In the genomic region with DNA sequence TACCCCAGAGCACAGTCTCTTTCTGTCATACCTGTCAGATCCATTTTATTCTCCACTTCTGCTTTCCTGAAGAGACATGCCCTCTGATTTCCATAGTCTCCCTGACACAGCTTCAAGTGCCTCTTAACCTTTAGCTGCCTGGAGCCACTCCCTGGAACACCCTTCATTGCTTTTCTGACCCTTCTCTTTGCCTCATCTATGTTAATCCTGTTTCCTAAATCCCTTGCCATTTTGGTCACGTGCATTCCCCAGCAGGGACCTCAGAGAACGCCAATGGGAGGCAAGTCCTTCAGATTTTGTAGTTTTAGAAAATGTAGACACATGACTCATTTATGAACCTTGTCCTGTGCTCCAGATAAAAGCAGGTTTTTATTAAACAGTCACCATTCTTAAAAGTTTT, we compare ENCODE assay signal across 19 mouse cellular contexts.
DNase-seq lines count a peak whose midpoint lies in the region; ATAC-seq and TF ChIP-seq lines count a peak whose summit lies in the region.
"Had no signal": no experiment of that assay in that cellular context is flagged by ENCODE, and none has a peak within 500 bp of the region (broad histone marks: within the 10 kb centered on the region; RNA-seq: fewer than 3 reads in every experiment).

No protein-coding gene starts in this region.

- H3K27ac ChIP-seq in hindbrain, embryonic 13.5 days: peak overlapping the region; percentile 44; the same call in 1 of the 2 replicates
- H3K27ac ChIP-seq in hindbrain, embryonic 14.5 days: no peak overlapping the region
- H3K27ac ChIP-seq in midbrain, embryonic 13.5 days: 0 out of 2 replicates have a peak overlapping the region, but pooled peaks have one; percentile 40
- no peak overlapping the region for H3K27ac ChIP-seq in midbrain, embryonic 16.5 days (ENCODE audit: low read length)
- peak overlapping the region; percentile 48; the same call in 1 of the 2 replicates for H3K27ac ChIP-seq in embryonic fibroblast, embryonic 13.5 days (ENCODE audit: insufficient read depth, low read length)
- H3K27ac ChIP-seq: embryonic facial prominence, embryonic 13.5 days; heart, embryonic 10.5 days; hindbrain, embryonic 10.5 days; limb, embryonic 13.5 days; liver, embryonic 14.5 days had no signal

- H3K4me1 ChIP-seq in hindbrain, embryonic 13.5 days (replicated peaks): peaks cover 36% of the 10 kb centered on the region
- peaks cover 28% of the 10 kb centered on the region for H3K4me1 ChIP-seq in hindbrain, embryonic 14.5 days (replicated peaks; ENCODE audit: control insufficient read depth, insufficient read depth, low read length)
- H3K4me1 ChIP-seq in midbrain, embryonic 13.5 days (replicated peaks): peaks cover 39% of the 10 kb centered on the region
- H3K4me1 ChIP-seq in midbrain, embryonic 16.5 days (ENCODE audit: control insufficient read depth, insufficient read depth, low read length): peaks cover 14% of the 10 kb centered on the region
- H3K4me1 ChIP-seq in embryonic fibroblast, embryonic 13.5 days (ENCODE audit: control insufficient read depth, insufficient read depth, low read length): peaks cover 11% of the 10 kb centered on the region; the same call in 1 of the 2 replicates

- H3K27me3 ChIP-seq in hindbrain, embryonic 13.5 days: no peaks in the 10 kb centered on the region
- no peaks in the 10 kb centered on the region for H3K27me3 ChIP-seq in hindbrain, embryonic 14.5 days (ENCODE audit: control insufficient read depth, insufficient read depth, low read length)
- H3K27me3 ChIP-seq in midbrain, embryonic 13.5 days: no peaks in the 10 kb centered on the region
- H3K27me3 ChIP-seq in midbrain, embryonic 16.5 days (ENCODE audit: control insufficient read depth, insufficient read depth, low read depth, low read length): no peaks in the 10 kb centered on the region
- H3K27me3 ChIP-seq: embryonic facial prominence, embryonic 13.5 days; limb, embryonic 13.5 days had no signal

- peak; percentile 36 for DNase-seq in adrenal gland, postnatal 10 days
- DNase-seq in adrenal gland, adult 18-20 months (ENCODE audit: low spot score in 2 of 2): no peak
- DNase-seq in hindbrain, embryonic 14.5 days (ENCODE audit: low spot score): no peak
- no peak for DNase-seq in retina, postnatal 1 day
- DNase-seq: cerebellum, adult 2 months; cerebellum, postnatal 36 days; embryo, embryonic 11 days; kidney, postnatal 36 days; lung, embryonic 14.5 days; thymus, postnatal 25 days had no signal

- no peaks in the 10 kb centered on the region for H3K9me3 ChIP-seq in hindbrain, embryonic 13.5 days
- no peaks in the 10 kb centered on the region for H3K9me3 ChIP-seq in hindbrain, embryonic 14.5 days (ENCODE audit: control insufficient read depth, low read length)
- no peaks in the 10 kb centered on the region for H3K9me3 ChIP-seq in midbrain, embryonic 13.5 days
- H3K9me3 ChIP-seq in midbrain, embryonic 16.5 days (replicated peaks; ENCODE audit: control insufficient read depth, low read length, poor library complexity, severe bottlenecking): no peaks in the 10 kb centered on the region
- H3K9me3 ChIP-seq: embryonic facial prominence, embryonic 13.5 days; heart, embryonic 10.5 days; hindbrain, embryonic 10.5 days; limb, embryonic 13.5 days had no signal

- no peak for TF ChIP-seq POLR2A in embryonic fibroblast, embryonic 13.5 days (IDR thresholded peaks at IDR 0.05; ENCODE audit: low read depth, low read length)

- no peak overlapping the region for H3K4me3 ChIP-seq in hindbrain, embryonic 13.5 days
- H3K4me3 ChIP-seq in hindbrain, embryonic 14.5 days (replicated peaks; ENCODE audit: low read length): no peak overlapping the region
- no peak overlapping the region for H3K4me3 ChIP-seq in midbrain, embryonic 13.5 days (replicated peaks)
- no peak overlapping the region for H3K4me3 ChIP-seq in midbrain, embryonic 16.5 days (ENCODE audit: low read depth, low read length)
- no peak overlapping the region for H3K4me3 ChIP-seq in embryonic fibroblast, embryonic 13.5 days (ENCODE audit: insufficient read depth, low read length)
- H3K4me3 ChIP-seq: embryonic facial prominence, embryonic 13.5 days; heart, embryonic 10.5 days; hindbrain, embryonic 10.5 days; limb, embryonic 13.5 days had no signal

- ATAC-seq in hindbrain, embryonic 13.5 days (ENCODE audit: low FRiP score): no peak
- ATAC-seq in hindbrain, embryonic 14.5 days (ENCODE audit: low FRiP score): no peak
- no peak for ATAC-seq in midbrain, embryonic 13.5 days
- ATAC-seq in midbrain, embryonic 16.5 days: no peak

- no peak overlapping the region for H3K4me2 ChIP-seq in hindbrain, embryonic 13.5 days
- H3K4me2 ChIP-seq in hindbrain, embryonic 14.5 days (replicated peaks): no peak overlapping the region
- no peak overlapping the region for H3K4me2 ChIP-seq in midbrain, embryonic 13.5 days (replicated peaks)
- H3K4me2 ChIP-seq in midbrain, embryonic 16.5 days (ENCODE audit: low read length): no peak overlapping the region
- H3K4me2 ChIP-seq: embryonic facial prominence, embryonic 13.5 days; limb, embryonic 13.5 days; lung, embryonic 14.5 days had no signal

- H3K36me3 ChIP-seq in hindbrain, embryonic 13.5 days: no peaks in the 10 kb centered on the region
- H3K36me3 ChIP-seq in hindbrain, embryonic 14.5 days (replicated peaks; ENCODE audit: control insufficient read depth, insufficient read depth): no peaks in the 10 kb centered on the region
- no peaks in the 10 kb centered on the region for H3K36me3 ChIP-seq in midbrain, embryonic 13.5 days
- no peaks in the 10 kb centered on the region for H3K36me3 ChIP-seq in midbrain, embryonic 16.5 days (ENCODE audit: control insufficient read depth, insufficient read depth, low read length)

- WGBS in hindbrain, embryonic 13.5 days: 68% methylated on average over 2 of the region's 2 CpGs
- WGBS in hindbrain, embryonic 14.5 days: 48% methylated on average over 2 of the region's 2 CpGs
- 19% methylated on average over 2 of the region's 2 CpGs for WGBS in midbrain, embryonic 13.5 days
- 12% methylated on average over 2 of the region's 2 CpGs for WGBS in midbrain, embryonic 16.5 days

- no peak overlapping the region for H3K9ac ChIP-seq in hindbrain, embryonic 13.5 days
- H3K9ac ChIP-seq in hindbrain, embryonic 14.5 days: no peak overlapping the region
- H3K9ac ChIP-seq in midbrain, embryonic 13.5 days (replicated peaks): no peak overlapping the region
- H3K9ac ChIP-seq in midbrain, embryonic 16.5 days (ENCODE audit: low read depth, low read length): no peak overlapping the region
- H3K9ac ChIP-seq: embryonic facial prominence, embryonic 13.5 days; limb, embryonic 13.5 days; liver, embryonic 14.5 days; lung, embryonic 14.5 days had no signal

- no peak for TF ChIP-seq CTCF in embryonic fibroblast, embryonic 13.5 days (IDR thresholded peaks at IDR 0.05; ENCODE audit: borderline replicate concordance, insufficient read depth, low read length)

Comparison
In these comparisons a context has a peak if more than half of its experiments do, and no peak if none do; other contexts are left out.
1. H3K27ac ChIP-seq: peak in hindbrain, embryonic 13.5 days (single experiment), midbrain, embryonic 13.5 days (single experiment) and embryonic fibroblast, embryonic 13.5 days (single experiment); none in hindbrain, embryonic 14.5 days (single experiment) and midbrain, embryonic 16.5 days (single experiment).